Mouse (Mus musculus) embryonic fibroblast, embryonic 13.5 days (primary cell): ENCODE results near the gene Adgrg3. TPM values are rescaled to one million over a fixed set of nuclear protein-coding genes. Genes with fewer than 3 reads are reported as not detected.

ENCODE experiments used
- H3K27ac ChIP-seq: 2 replicates; pipeline ENCODE4 v1.5.1; 2012; ENCODE audit warnings: low read length, control low read depth, inconsistent platforms; ENCODE audit not compliant: insufficient read depth
- H3K4me1 ChIP-seq: 2 replicates; pipeline ENCODE4 v1.6.1; 2011; ENCODE audit warnings: low read length; ENCODE audit not compliant: control insufficient read depth, insufficient read depth
- H3K4me3 ChIP-seq: 2 replicates; pipeline ENCODE4 v1.5.1; 2011; ENCODE audit warnings: mild to moderate bottlenecking, control low read depth, low read length; ENCODE audit not compliant: insufficient read depth
- CTCF ChIP-seq: IDR thresholded peaks from 2 replicates; pipeline ENCODE4 v1.5.1; 2011; ENCODE audit warnings: mild to moderate bottlenecking, control low read depth, low read length, moderate library complexity, borderline replicate concordance; ENCODE audit not compliant: insufficient read depth
- POLR2A ChIP-seq: IDR thresholded peaks from 2 replicates; pipeline ENCODE4 v1.6.1; 2011; ENCODE audit warnings: low read depth, mild to moderate bottlenecking, control low read depth, low read length, moderate library complexity
- polyA plus RNA-seq: library from polyadenylated mRNA; stranded (reverse); fragments of >200 nt; gene quantifications from 2 replicates; pipeline ENCODE4 v1.2.4, GENCODE M21; 2011; ENCODE audit warnings: low read depth; ENCODE audit not compliant: missing spikeins, insufficient read length

Gene Adgrg3
- polyA plus RNA-seq, 1 experiment: not detected

- Histone ChIP-seq H3K4me3 (no peak overlapping the region), H3K27ac (no peak overlapping the region), H3K4me1 (no peaks in the 10 kb centered on the region)
- no peak for TF ChIP-seq CTCF
- no peak for TF ChIP-seq POLR2A
Measured at GRCm38 (mm10) chr8:94999956-95000355, 17.5 kb upstream of the Adgrg3 start.

GRCm38 (mm10) chr8:95000684-95001083 lies 16.8 kb upstream of the Adgrg3 start:
- TF ChIP-seq POLR2A (no peak), CTCF (no peak)
- H3K4me1 ChIP-seq: no peaks in the 10 kb centered on the region
- H3K27ac ChIP-seq: no peak overlapping the region
- no peak overlapping the region for H3K4me3 ChIP-seq

DNA sequence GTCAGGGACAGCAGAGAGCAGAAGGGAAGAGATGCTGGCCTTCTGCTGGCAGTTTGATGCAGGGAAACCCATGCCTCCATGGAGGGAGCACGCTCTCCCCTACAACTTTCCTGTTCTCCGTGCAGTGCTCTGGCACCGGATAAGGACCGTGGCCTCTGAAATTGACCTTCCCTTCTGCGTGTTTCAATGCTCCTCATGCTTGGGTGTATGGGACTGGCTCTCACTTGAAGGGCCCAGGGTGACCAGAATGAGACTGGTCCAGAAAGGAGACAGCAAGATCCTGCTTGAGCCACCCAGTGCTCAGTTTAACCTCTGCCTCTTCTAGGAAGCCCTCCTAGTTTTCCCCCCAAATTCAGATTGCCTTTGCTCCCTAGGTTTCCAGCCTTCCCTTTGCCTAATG lies 16.3 kb upstream of the Adgrg3 start:
- Histone ChIP-seq H3K27ac (no peak overlapping the region), H3K4me3 (no peak overlapping the region), H3K4me1 (no peaks in the 10 kb centered on the region)
- TF ChIP-seq CTCF (no peak), POLR2A (no peak)

GRCm38 (mm10) chr8:95001655-95002054 lies 15.8 kb upstream of the Adgrg3 start:
- Histone ChIP-seq H3K4me3 (no peak overlapping the region), H3K27ac (no peak overlapping the region), H3K4me1 (no peaks in the 10 kb centered on the region)
- TF ChIP-seq CTCF (peak; percentile 86), POLR2A (no peak)

GRCm38 (mm10) chr8:95002089-95002655 lies 15.3 kb upstream of the Adgrg3 start:
- Histone ChIP-seq H3K27ac (no peak overlapping the region), H3K4me1 (no peaks in the 10 kb centered on the region), H3K4me3 (no peak overlapping the region)
- TF ChIP-seq POLR2A: no peak
- TF ChIP-seq CTCF: no peak

- Histone ChIP-seq H3K4me3 (no peak overlapping the region), H3K4me1 (peaks cover 2% of the 10 kb centered on the region; the same call in 1 of the 2 replicates), H3K27ac (peak overlapping the region; percentile 16)
- TF ChIP-seq CTCF: no peak
- no peak for TF ChIP-seq POLR2A
Measured at GRCm38 (mm10) chr8:95012442-95012919, 5.0 kb upstream of the Adgrg3 start.

GRCm38 (mm10) chr8:95015866-95016265 lies 1.6 kb upstream of the Adgrg3 start:
- Histone ChIP-seq H3K4me3 (no peak overlapping the region), H3K4me1 (no peaks in the 10 kb centered on the region; the same call in 1 of the 2 replicates), H3K27ac (no peak overlapping the region)
- TF ChIP-seq POLR2A: no peak
- no peak for TF ChIP-seq CTCF

DNA sequence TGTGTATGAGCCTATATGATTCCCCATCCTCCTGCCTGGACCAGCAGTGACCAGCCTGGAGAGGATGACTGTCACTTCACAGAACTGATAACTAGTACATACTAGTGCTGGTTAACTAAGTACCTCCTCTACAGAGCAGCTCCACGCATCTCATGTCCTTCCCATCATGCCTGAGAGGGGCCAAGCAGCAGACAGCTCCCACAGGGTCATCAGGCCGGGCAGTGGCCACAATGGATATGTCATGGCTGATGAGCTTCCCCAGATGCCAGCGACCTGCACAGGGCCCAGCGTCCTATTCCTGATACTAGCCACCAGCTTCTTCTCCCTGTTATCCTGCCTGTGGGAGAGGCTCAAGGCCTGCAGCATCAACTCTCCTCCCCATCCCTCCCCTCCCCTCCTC lies 808 bp upstream of the Adgrg3 start:
- Histone ChIP-seq H3K27ac (no peak overlapping the region), H3K4me3 (no peak overlapping the region), H3K4me1 (no peaks in the 10 kb centered on the region; the same call in 1 of the 2 replicates)
- TF ChIP-seq POLR2A (no peak), CTCF (no peak)

DNA sequence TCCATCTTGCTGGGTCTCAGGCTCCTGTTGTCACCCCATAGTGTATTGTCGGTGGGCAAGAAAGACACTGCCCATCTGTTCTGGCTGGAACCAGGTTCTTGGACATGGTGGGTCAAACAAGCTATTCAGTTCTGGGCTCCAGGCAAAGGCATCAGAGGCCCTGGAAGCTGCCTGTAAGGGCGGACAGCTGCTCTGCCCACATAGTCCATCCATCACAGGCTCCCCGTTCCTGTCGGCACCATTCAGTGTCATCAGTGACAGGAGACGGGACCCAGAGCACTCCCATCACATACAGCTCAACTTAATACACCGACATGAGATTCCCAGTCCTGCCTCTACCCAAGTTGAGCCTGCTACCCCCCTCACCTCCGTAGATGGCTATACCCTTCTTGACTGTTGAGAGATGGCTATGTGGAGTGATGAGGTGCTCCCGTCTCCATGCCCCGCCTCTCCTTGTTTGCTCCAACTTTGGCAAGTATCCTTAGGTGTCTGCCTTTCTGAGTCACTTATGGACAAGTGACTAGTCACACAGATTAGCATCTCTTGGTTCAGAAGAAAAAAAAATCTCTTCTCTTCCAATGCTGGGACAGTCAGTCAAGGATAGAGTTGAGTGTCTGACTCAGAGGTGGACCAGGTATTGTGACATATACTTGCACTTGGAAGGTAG lies 610 bp downstream of the Adgrg3 start:
- Histone ChIP-seq H3K4me3 (no peak overlapping the region), H3K27ac (no peak overlapping the region), H3K4me1 (no peaks in the 10 kb centered on the region)
- no peak for TF ChIP-seq CTCF
- no peak for TF ChIP-seq POLR2A

- H3K27ac ChIP-seq: no peak overlapping the region
- no peak overlapping the region for H3K4me3 ChIP-seq
- H3K4me1 ChIP-seq: no peaks in the 10 kb centered on the region
- TF ChIP-seq CTCF (no peak), POLR2A (no peak)
Measured at GRCm38 (mm10) chr8:95020293-95020777, 2.8 kb downstream of the Adgrg3 start.
